Mouse (Mus musculus): ENCODE measurements around the gene Sh3bp2.

GRCm38 (mm10) chr5:34525663-34526476, at the start of gene Sh3bp2:
- TF ChIP-seq CTCF (conservative IDR thresholded peaks at IDR 0.05; ENCODE audit: insufficient read depth, insufficient read length, low read depth, low read length) (no peak), POLR2A (IDR thresholded peaks at IDR 0.05; ENCODE audit: low read depth, low read length) (peak; percentile 56)
